In the genomic region with DNA sequence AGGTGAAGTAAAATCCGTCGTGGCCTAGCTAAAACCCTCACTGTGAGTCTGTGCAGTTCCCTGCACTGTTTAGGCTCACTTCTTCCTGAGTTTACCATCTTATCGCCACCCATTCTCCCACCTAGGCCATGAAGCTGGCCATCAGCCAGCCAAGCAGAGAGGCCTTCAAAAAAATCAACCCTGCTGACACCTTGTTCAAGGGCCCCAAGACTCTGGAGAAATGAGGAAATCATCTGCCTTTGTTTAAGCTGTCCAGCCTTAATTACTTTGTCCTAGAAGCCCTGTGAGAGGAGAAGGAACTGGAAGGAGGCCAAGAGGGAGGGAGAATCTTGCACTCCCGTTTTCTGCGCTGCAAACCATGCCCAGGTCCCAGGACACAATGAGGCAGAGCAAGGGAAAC, we compare ENCODE assay signal across 12 mouse cellular contexts. TPM values are rescaled to one million over a fixed set of nuclear protein-coding genes. Genes with fewer than 3 reads are reported as not detected.
A peak's percentile ranks its signal among the peaks of the same experiment; 100 is the strongest.
DNase-seq lines count a peak whose midpoint lies in the region; TF ChIP-seq lines count a peak whose summit lies in the region.
"Had no signal": no experiment of that assay in that cellular context is flagged by ENCODE, and none has a peak within 500 bp of the region (broad histone marks: within the 10 kb centered on the region; RNA-seq: fewer than 3 reads in every experiment).

No protein-coding gene starts in this region.

- H3K4me3 ChIP-seq in heart, adult 2 months = no peak overlapping the region
- no peak overlapping the region for H3K4me3 ChIP-seq in lung, adult 2 months (replicated peaks; ENCODE audit: extremely low read depth, low read depth, low read length)
- H3K4me3 ChIP-seq in brown adipose tissue, adult 24 weeks (ENCODE audit: insufficient read depth, low read depth, low read length) = no peak overlapping the region
- H3K4me3 ChIP-seq in macrophage (ENCODE audit: inconsistent target) = no peak overlapping the region
- no peak overlapping the region for H3K4me3 ChIP-seq in embryonic facial prominence, embryonic 10.5 days

- H3K27ac ChIP-seq in heart, adult 2 months = peak overlapping the region; percentile 41
- peak overlapping the region; percentile 53 for H3K27ac ChIP-seq in brown adipose tissue, adult 24 weeks (replicated peaks; ENCODE audit: low read depth, low read length)
- H3K27ac ChIP-seq in macrophage = peak overlapping the region; percentile 97
- no peak overlapping the region for H3K27ac ChIP-seq in embryonic facial prominence, embryonic 10.5 days (replicated peaks)
- H3K27ac ChIP-seq: kidney, postnatal 0 days had no signal

- no peaks in the 10 kb centered on the region for H3K36me3 ChIP-seq in heart, adult 2 months (ENCODE audit: control insufficient read depth, insufficient read depth, low read length)
- H3K36me3 ChIP-seq in macrophage (ENCODE audit: inconsistent target) = no peaks in the 10 kb centered on the region
- H3K36me3 ChIP-seq in embryonic facial prominence, embryonic 10.5 days (replicated peaks) = no peaks in the 10 kb centered on the region
- H3K36me3 ChIP-seq: G1E had no signal

- 67% methylated on average over 5 of the region's 5 CpGs for WGBS in heart, adult 2 months
- WGBS in lung, adult 2 months = 30% methylated on average over 5 of the region's 5 CpGs
- 63% methylated on average over 5 of the region's 5 CpGs for WGBS in macrophage (ENCODE audit: missing documents)
- WGBS in embryonic facial prominence, embryonic 10.5 days = 83% methylated on average over 5 of the region's 5 CpGs

- H3K79me2 ChIP-seq in heart, adult 2 months (replicated peaks; ENCODE audit: control insufficient read depth, insufficient read depth, low read length) = no peaks in the 10 kb centered on the region
- no peaks in the 10 kb centered on the region for H3K79me2 ChIP-seq in macrophage (ENCODE audit: inconsistent target)

- H3K9ac ChIP-seq in heart, adult 2 months (ENCODE audit: low read depth, low read length) = no peak overlapping the region

- no peak for TF ChIP-seq CTCF in heart, adult 2 months (IDR thresholded peaks at IDR 0.05)
- TF ChIP-seq CTCF in lung, adult 2 months (IDR thresholded peaks at IDR 0.05; ENCODE audit: insufficient read depth, low read length) = no peak

- intact Hi-C loops in heart, adult 2 months (cut with DNase I) = no loop called here

- no peaks in the 10 kb centered on the region for H3K9me3 ChIP-seq in embryonic facial prominence, embryonic 10.5 days
- H3K9me3 ChIP-seq: G1E had no signal

- no peak for DNase-seq in heart, adult 2 months
- no peak for DNase-seq in heart, adult 8-10 months (ENCODE audit: low spot score)
- DNase-seq in lung, adult 18-20 months = peak; percentile 50 to 66
- DNase-seq in lung, adult 2 months = no peak
- DNase-seq in kidney, adult 18-20 months = no peak
- no peak for DNase-seq in embryonic facial prominence, embryonic 10.5 days (ENCODE audit: low spot score)
- DNase-seq: cerebellum, adult 9-11 months; thymus, postnatal 14 days had no signal

- TF ChIP-seq POLR2A in heart, adult 2 months (IDR thresholded peaks at IDR 0.05; ENCODE audit: insufficient read depth, low read depth, low read length) = no peak
- TF ChIP-seq POLR2A in lung, adult 2 months (IDR thresholded peaks at IDR 0.05; ENCODE audit: borderline replicate concordance, extremely low read depth, low read depth, low read length) = no peak

- no peaks in the 10 kb centered on the region for H3K27me3 ChIP-seq in heart, adult 2 months (ENCODE audit: control insufficient read depth, insufficient read depth, low read length)
- H3K27me3 ChIP-seq in embryonic facial prominence, embryonic 10.5 days (replicated peaks; ENCODE audit: low read depth, poor library complexity, severe bottlenecking) = no peaks in the 10 kb centered on the region

- no peak for TF ChIP-seq EP300 in heart, adult 2 months (IDR thresholded peaks at IDR 0.05; ENCODE audit: insufficient read depth, low read depth, low read length)

- H3K4me1 ChIP-seq in heart, adult 2 months (ENCODE audit: control insufficient read depth, insufficient read depth, low read length) = peaks cover 10% of the 10 kb centered on the region
- peaks cover 22% of the 10 kb centered on the region for H3K4me1 ChIP-seq in lung, adult 2 months (ENCODE audit: control insufficient read depth, insufficient read depth, low read length)
- H3K4me1 ChIP-seq in brown adipose tissue, adult 24 weeks (ENCODE audit: control insufficient read depth, insufficient read depth, insufficient read length, low read length) = peaks cover 18% of the 10 kb centered on the region
- H3K4me1 ChIP-seq in embryonic facial prominence, embryonic 10.5 days = 0 out of 2 replicates have a peak, but pooled peaks cover 4% of the 10 kb centered on the region

RNA-seq across cellular contexts. Expression of gene Alg8, which starts 15.2 kb away (rescaled TPM):
- 1 to 10 TPM; 4.3 to 5.2 TPM for total RNA-seq in heart, adult 2 months (2021)
- 7.3 and 9.9 TPM in 2 replicates for polyA plus RNA-seq in heart, adult 2 months (2012; rRNA removed)
- 1 to 10 TPM; 4.8 to 5.3 (median 4.9) TPM for total RNA-seq in heart, adult 8-10 months (2022)
- polyA plus RNA-seq in lung, adult 2 months (2012; rRNA removed) = 7.4 and 9.3 TPM in 2 replicates
- 5.0 and 9.6 TPM in 2 replicates for polyA plus RNA-seq in brown adipose tissue, adult 24 weeks (2012; ENCODE audit: insufficient read depth, insufficient read length, missing spikeins)
- total RNA-seq in macrophage (2018; cell fraction: chromatin; rRNA removed) = 10 to 100 TPM in 23 of 26 experiments, 1 to 10 TPM in 3; 4.5 to 58.4 (median 33.5) TPM
- 10 to 100 TPM; 10.4 to 23.2 (median 17.1) TPM for total RNA-seq in macrophage (2018; cell fraction: cytosol; rRNA removed)
- total RNA-seq in macrophage (2018; cell fraction: nucleus; rRNA removed) = 10 to 100 TPM; 10.3 to 73.1 (median 31.6) TPM
- 16.0 to 32.2 TPM (median 30.1 TPM) in 3 replicates for polyA plus RNA-seq in macrophage (2018)
- polyA plus RNA-seq in embryonic facial prominence, embryonic 10.5 days (2016; fragmentation: Nextera tagmentation; extraction: Ambion mirVana) = 55.2 and 58.8 TPM in 2 replicates

RNA-seq across cellular contexts. Expression of gene Kctd21, which starts 24.1 kb away (rescaled TPM):
- 1 to 10 TPM; 3.7 to 4.1 TPM for total RNA-seq in heart, adult 2 months (2021)
- 3.6 and 6.3 TPM in 2 replicates for polyA plus RNA-seq in heart, adult 2 months (2012; rRNA removed)
- 1 to 10 TPM; 3.0 to 5.0 (median 3.8) TPM for total RNA-seq in heart, adult 8-10 months (2022)
- polyA plus RNA-seq in lung, adult 2 months (2012; rRNA removed) = 7.9 and 11.5 TPM in 2 replicates
- polyA plus RNA-seq in brown adipose tissue, adult 24 weeks (2012; ENCODE audit: insufficient read depth, insufficient read length, missing spikeins) = 6.3 and 6.8 TPM in 2 replicates
- 10 to 100 TPM in 3 of 26 experiments, 1 to 10 TPM in 23; 1.2 to 17.0 (median 4.5) TPM for total RNA-seq in macrophage (2018; cell fraction: chromatin; rRNA removed)
- 10 to 100 TPM in 21 of 26 experiments, 1 to 10 TPM in 5; 5.5 to 21.2 (median 15.6) TPM for total RNA-seq in macrophage (2018; cell fraction: cytosol; rRNA removed)
- 10 to 100 TPM in 9 of 26 experiments, 1 to 10 TPM in 17; 3.8 to 20.6 (median 7.1) TPM for total RNA-seq in macrophage (2018; cell fraction: nucleus; rRNA removed)
- polyA plus RNA-seq in macrophage (2018) = 7.4 to 17.6 TPM (median 14.3 TPM) in 3 replicates
- polyA plus RNA-seq in embryonic facial prominence, embryonic 10.5 days (2016; fragmentation: Nextera tagmentation; extraction: Ambion mirVana) = 4.0 and 4.6 TPM in 2 replicates

RNA-seq across cellular contexts. Expression of gene Usp35, which starts 24.4 kb away (rescaled TPM):
- 1 to 10 TPM in 1 of 2 experiments, under 1 TPM in 1; 0.84 to 1.0 TPM for total RNA-seq in heart, adult 2 months (2021)
- polyA plus RNA-seq in heart, adult 2 months (2012; rRNA removed) = 2.5 and 2.8 TPM in 2 replicates
- total RNA-seq in heart, adult 8-10 months (2022) = 1 to 10 TPM in 2 of 4 experiments, under 1 TPM in 2; 0.72 to 1.0 (median 0.86) TPM
- polyA plus RNA-seq in lung, adult 2 months (2012; rRNA removed) = 5.3 and 9.2 TPM in 2 replicates
- polyA plus RNA-seq in brown adipose tissue, adult 24 weeks (2012; ENCODE audit: insufficient read depth, insufficient read length, missing spikeins) = 2.3 TPM in 1 of 2 replicates, not detected in the other
- 100 to 1,000 TPM in 2 of 26 experiments, 10 to 100 TPM in 24; 28.1 to 106 (median 69.9) TPM for total RNA-seq in macrophage (2018; cell fraction: chromatin; rRNA removed)
- 1 to 10 TPM; 1.4 to 9.0 (median 4.8) TPM for total RNA-seq in macrophage (2018; cell fraction: cytosol; rRNA removed)
- total RNA-seq in macrophage (2018; cell fraction: nucleus; rRNA removed) = 10 to 100 TPM; 12.1 to 66.0 (median 44.3) TPM
- 1.4 to 13.9 TPM (median 2.4 TPM) in 3 replicates for polyA plus RNA-seq in macrophage (2018)
- 1.8 TPM in 2 replicates for polyA plus RNA-seq in embryonic facial prominence, embryonic 10.5 days (2016; fragmentation: Nextera tagmentation; extraction: Ambion mirVana)

RNA-seq across cellular contexts. Expression of gene Ndufc2, which starts 43.5 kb away (rescaled TPM):
- total RNA-seq in heart, adult 2 months (2021) = 100 to 1,000 TPM; 483 to 533 TPM
- 305 and 346 TPM in 2 replicates for polyA plus RNA-seq in heart, adult 2 months (2012; rRNA removed)
- 100 to 1,000 TPM; 498 to 518 (median 508) TPM for total RNA-seq in heart, adult 8-10 months (2022)
- 134 and 135 TPM in 2 replicates for polyA plus RNA-seq in lung, adult 2 months (2012; rRNA removed)
- 931 and 1,246 TPM in 2 replicates for polyA plus RNA-seq in brown adipose tissue, adult 24 weeks (2012; ENCODE audit: insufficient read depth, insufficient read length, missing spikeins)
- 10 to 100 TPM in 9 of 26 experiments, 1 to 10 TPM in 14, not detected in 3; 1.7 to 33.9 (median 7.5) TPM for total RNA-seq in macrophage (2018; cell fraction: chromatin; rRNA removed)
- 100 to 1,000 TPM; 162 to 267 (median 209) TPM for total RNA-seq in macrophage (2018; cell fraction: cytosol; rRNA removed)
- 100 to 1,000 TPM in 1 of 26 experiments, 10 to 100 TPM in 25; 17.4 to 134 (median 49.4) TPM for total RNA-seq in macrophage (2018; cell fraction: nucleus; rRNA removed)
- 165 to 251 TPM (median 199 TPM) in 3 replicates for polyA plus RNA-seq in macrophage (2018)
- polyA plus RNA-seq in embryonic facial prominence, embryonic 10.5 days (2016; fragmentation: Nextera tagmentation; extraction: Ambion mirVana) = 304 and 310 TPM in 2 replicates

Comparison
In these comparisons a context has a peak if more than half of its experiments do, and no peak if none do; other contexts are left out.
1. DNase-seq: peak in lung, adult 18-20 months (2 of 2); none in heart, adult 2 months (0 of 2), heart, adult 8-10 months (single experiment), lung, adult 2 months (single experiment), kidney, adult 18-20 months (single experiment) and embryonic facial prominence, embryonic 10.5 days (single experiment).